Mouse (Mus musculus) embryonic facial prominence, embryonic 14.5 days (tissue): Measurements from ENCODE around the gene Rnf128. TPM values are rescaled to one million over a fixed set of nuclear protein-coding genes. Genes with fewer than 3 reads are reported as not detected.

Experiments used
- ATAC-seq: fragments of 200-750 bp; cut with Nextera tagmentation; 2 replicates; pipeline ENCODE4 v1.8.0; 2017; ENCODE audit warnings: low read depth, moderate number of reproducible peaks, moderate TSS enrichment
- DNase-seq: peaks from one replicate; pipeline ENCODE4 v3.0.0-alpha.2; 2015; ENCODE audit warnings: low spot score
- H3K27ac ChIP-seq: fragments of 300-500 bp; sonication (generic); replicated peaks from 2 replicates; pipeline ENCODE4 v1.5.1; 2014; ENCODE audit warnings: low read depth, mild to moderate bottlenecking, low read length, moderate library complexity
- H3K27me3 ChIP-seq: fragments of 300-500 bp; sonication (generic); replicated peaks from 2 replicates; pipeline ENCODE4 v1.6.1; 2014; ENCODE audit warnings: low read length; ENCODE audit not compliant: control insufficient read depth, insufficient read depth
- H3K36me3 ChIP-seq: fragments of 300-500 bp; sonication (generic); 2 replicates; pipeline ENCODE4 v1.6.1; 2014; ENCODE audit warnings: low read length, mixed read lengths; ENCODE audit not compliant: control insufficient read depth, insufficient read depth
- H3K4me1 ChIP-seq: fragments of 300-500 bp; sonication (generic); 2 replicates; pipeline ENCODE4 v1.6.1; 2014; ENCODE audit warnings: antibody characterized with exemption, low read length; ENCODE audit not compliant: control insufficient read depth, insufficient read depth
- H3K4me2 ChIP-seq: fragments of 300-500 bp; sonication (generic); 2 replicates; pipeline ENCODE4 v1.6.1; 2014; ENCODE audit warnings: low read depth, mild to moderate bottlenecking, low read length, moderate library complexity, mixed read lengths
- H3K4me3 ChIP-seq: fragments of 300-500 bp; sonication (generic); 2 replicates; pipeline ENCODE4 v1.5.1; 2014; ENCODE audit warnings: low read depth, mild to moderate bottlenecking, low read length
- H3K9ac ChIP-seq: fragments of 300-500 bp; sonication (generic); 2 replicates; pipeline ENCODE4 v1.6.1; 2014; ENCODE audit warnings: low read depth, mild to moderate bottlenecking, low read length, moderate library complexity, mixed read lengths
- H3K9me3 ChIP-seq: fragments of 300-500 bp; sonication (generic); 2 replicates; pipeline ENCODE4 v1.6.1; 2016; ENCODE audit warnings: low read length; ENCODE audit not compliant: control insufficient read depth
- WGBS: fragments of 180-500 bp; shearing (Covaris S2); extraction: QIAGEN DNeasy Blood & Tissue Kit; methylation state at CpG from one replicate; pipeline ENCODE4 v1.1.7; 2014; 5-methylcytosine and 5-hydroxymethylcytosine counted together
- polyA plus RNA-seq: library from polyadenylated mRNA; unstranded; fragments of >200 nt; fragmentation: Nextera tagmentation; extraction: Ambion mirVana; gene quantifications from 2 replicates; pipeline ENCODE4 v1.2.1, GENCODE M21; 2014

Gene Rnf128
- polyA plus RNA-seq, 1 experiment from 2014 or later = 9.1 TPM

GRCm38 (mm10) chrX:139537641-139538397 lies 25.3 kb upstream of the Rnf128 start:
- Histone ChIP-seq H3K9me3 (no peaks in the 10 kb centered on the region), H3K4me3 (no peak overlapping the region), H3K9ac (no peak overlapping the region), H3K27ac (no peak overlapping the region), H3K4me2 (no peak overlapping the region), H3K36me3 (no peaks in the 10 kb centered on the region), H3K4me1 (no peaks in the 10 kb centered on the region), H3K27me3 (no peaks in the 10 kb centered on the region)
- ATAC-seq = no peak
- DNase-seq = no peak
- 78% methylated on average over 5 of the region's 5 CpGs for WGBS

GRCm38 (mm10) chrX:139543726-139544125 lies 19.4 kb upstream of the Rnf128 start:
- Histone ChIP-seq H3K27ac (no peak overlapping the region), H3K27me3 (no peaks in the 10 kb centered on the region), H3K36me3 (no peaks in the 10 kb centered on the region), H3K4me3 (no peak overlapping the region), H3K4me1 (no peaks in the 10 kb centered on the region), H3K9ac (no peak overlapping the region), H3K4me2 (no peak overlapping the region), H3K9me3 (no peaks in the 10 kb centered on the region)
- ATAC-seq (no peak), DNase-seq (no peak)
- WGBS = 70% methylated on average over 7 of the region's 7 CpGs

GRCm38 (mm10) chrX:139550456-139550855 lies 12.7 kb upstream of the Rnf128 start:
- no peak overlapping the region for H3K4me3 ChIP-seq
- no peaks in the 10 kb centered on the region for H3K4me1 ChIP-seq
- H3K27me3 ChIP-seq = no peaks in the 10 kb centered on the region
- DNase-seq (no peak), ATAC-seq (no peak)
- no peak overlapping the region for H3K9ac ChIP-seq
- H3K9me3 ChIP-seq = no peaks in the 10 kb centered on the region
- H3K27ac ChIP-seq = no peak overlapping the region
- H3K36me3 ChIP-seq = no peaks in the 10 kb centered on the region
- WGBS = 77% methylated on average over 5 of the region's 5 CpGs
- no peak overlapping the region for H3K4me2 ChIP-seq

- H3K36me3 ChIP-seq = no peaks in the 10 kb centered on the region
- DNase-seq = no peak
- H3K9me3 ChIP-seq = no peaks in the 10 kb centered on the region
- no peak for ATAC-seq
- H3K27me3 ChIP-seq = no peaks in the 10 kb centered on the region
- H3K27ac ChIP-seq = no peak overlapping the region
- WGBS = 80% methylated on average over 2 of the region's 2 CpGs
- H3K9ac ChIP-seq = no peak overlapping the region
- no peaks in the 10 kb centered on the region for H3K4me1 ChIP-seq
- H3K4me2 ChIP-seq = no peak overlapping the region
- no peak overlapping the region for H3K4me3 ChIP-seq
Observed at GRCm38 (mm10) chrX:139552090-139552489, 11.0 kb upstream of the Rnf128 start.

- Histone ChIP-seq H3K27ac (no peak overlapping the region), H3K9me3 (no peaks in the 10 kb centered on the region), H3K27me3 (no peaks in the 10 kb centered on the region; the same call in none of the 2 replicates), H3K4me2 (no peak overlapping the region), H3K4me1 (no peaks in the 10 kb centered on the region), H3K36me3 (no peaks in the 10 kb centered on the region), H3K4me3 (no peak overlapping the region), H3K9ac (no peak overlapping the region)
- DNase-seq (no peak), ATAC-seq (no peak)
- WGBS = 72% methylated on average over 5 of the region's 5 CpGs
Observed at GRCm38 (mm10) chrX:139562255-139562924, 726 bp upstream of the Rnf128 start.

GRCm38 (mm10) chrX:139570054-139570453 lies 6.9 kb downstream of the Rnf128 start:
- DNase-seq (no peak), ATAC-seq (no peak)
- Histone ChIP-seq H3K9me3 (no peaks in the 10 kb centered on the region), H3K9ac (no peak overlapping the region), H3K4me3 (no peak overlapping the region), H3K4me2 (no peak overlapping the region), H3K4me1 (no peaks in the 10 kb centered on the region), H3K36me3 (no peaks in the 10 kb centered on the region), H3K27ac (no peak overlapping the region), H3K27me3 (peaks cover 5% of the 10 kb centered on the region; the same call in 1 of the 2 replicates)
- WGBS = 98% methylated on average over 3 of the region's 3 CpGs

- Histone ChIP-seq H3K4me2 (no peak overlapping the region), H3K4me1 (no peaks in the 10 kb centered on the region), H3K36me3 (no peaks in the 10 kb centered on the region), H3K27me3 (no peaks in the 10 kb centered on the region), H3K9me3 (no peaks in the 10 kb centered on the region), H3K27ac (no peak overlapping the region), H3K4me3 (no peak overlapping the region), H3K9ac (no peak overlapping the region)
- DNase-seq = peak; percentile 5
- 58% methylated on average over 6 of the region's 6 CpGs for WGBS
- no peak for ATAC-seq
Observed at GRCm38 (mm10) chrX:139578649-139579278, 15.6 kb downstream of the Rnf128 start.

- H3K27me3 ChIP-seq = no peaks in the 10 kb centered on the region; the same call in 1 of the 2 replicates
- DNase-seq = no peak
- 47% methylated on average over 4 of the region's 4 CpGs for WGBS
- no peak overlapping the region for H3K9ac ChIP-seq
- no peaks in the 10 kb centered on the region for H3K9me3 ChIP-seq
- no peaks in the 10 kb centered on the region for H3K4me1 ChIP-seq
- H3K36me3 ChIP-seq = no peaks in the 10 kb centered on the region
- H3K27ac ChIP-seq = no peak overlapping the region
- no peak overlapping the region for H3K4me3 ChIP-seq
- ATAC-seq = no peak
- H3K4me2 ChIP-seq = no peak overlapping the region
Observed at GRCm38 (mm10) chrX:139583616-139584015, 20.5 kb downstream of the Rnf128 start.
